Mouse (Mus musculus) fibroblast of lung, adult 2 months (primary cell): Measurements from ENCODE around the gene Gpatch1.

ENCODE experiments used
- DNase-seq: peaks from one replicate; pipeline ENCODE4 v3.0.0-alpha.2; 2011; ENCODE audit warnings: low read depth

Gpatch1 gene

GRCm38 (mm10) chr7:35317729-35318609, at the start of gene Gpatch1:
Gene Gpatch1 (minus strand): TSS chr7:35318440.
- DNase-seq: peak; percentile 66

GRCm38 (mm10) chr7:35365161-35365910, 47.1 kb upstream of the Gpatch1 start:
- no peak for DNase-seq

GRCm38 (mm10) chr7:35362868-35363267, 44.6 kb upstream of the Gpatch1 start:
- DNase-seq: no peak

GRCm38 (mm10) chr7:35362253-35362652, 44.0 kb upstream of the Gpatch1 start:
- DNase-seq: no peak

GRCm38 (mm10) chr7:35357621-35358020, 39.4 kb upstream of the Gpatch1 start:
- DNase-seq: no peak

- no peak for DNase-seq
Measured at GRCm38 (mm10) chr7:35355303-35355872, 37.1 kb upstream of the Gpatch1 start.

GRCm38 (mm10) chr7:35353306-35353705, 35.1 kb upstream of the Gpatch1 start:
- no peak for DNase-seq

- DNase-seq: no peak
Measured at GRCm38 (mm10) chr7:35351155-35351554, 32.9 kb upstream of the Gpatch1 start.

GRCm38 (mm10) chr7:35349886-35350684, 31.8 kb upstream of the Gpatch1 start:
- DNase-seq: no peak

GRCm38 (mm10) chr7:35349022-35349421, 30.8 kb upstream of the Gpatch1 start:
- DNase-seq: no peak

GRCm38 (mm10) chr7:35347918-35348700, 29.9 kb upstream of the Gpatch1 start:
- no peak for DNase-seq

- DNase-seq: no peak
Measured at GRCm38 (mm10) chr7:35344785-35345330, 26.6 kb upstream of the Gpatch1 start.

- no peak for DNase-seq
Measured at GRCm38 (mm10) chr7:35342498-35342897, 24.3 kb upstream of the Gpatch1 start.

- DNase-seq: no peak
Measured at GRCm38 (mm10) chr7:35341282-35341681, 23.0 kb upstream of the Gpatch1 start.

GRCm38 (mm10) chr7:35340196-35340595, 22.0 kb upstream of the Gpatch1 start:
- no peak for DNase-seq

GRCm38 (mm10) chr7:35334527-35335452, 16.6 kb upstream of the Gpatch1 start:
- DNase-seq: no peak

GRCm38 (mm10) chr7:35333692-35334526, 15.7 kb upstream of the Gpatch1 start, which contains the start of gene Rhpn2:
Gene Rhpn2 (plus strand): TSS chr7:35334170.
- peak; percentile 96 for DNase-seq

GRCm38 (mm10) chr7:35333231-35333651, 15.0 kb upstream of the Gpatch1 start:
- no peak for DNase-seq

GRCm38 (mm10) chr7:35331590-35331989, 13.3 kb upstream of the Gpatch1 start:
- DNase-seq: no peak
